Mouse (Mus musculus) kidney, adult 8-10 months (tissue): ENCODE data around the gene Gm11238.
"Not testable (repeated sequence)": the region's sequence is repeated elsewhere in the genome, so short reads cannot be mapped to it uniquely, and the experiment has no call there.

ENCODE experiments used
- DNase-seq, 2 experiments: peaks; one replicate each; pipeline ENCODE4 v3.0.0; 2022

The Gm11238 gene

DNA sequence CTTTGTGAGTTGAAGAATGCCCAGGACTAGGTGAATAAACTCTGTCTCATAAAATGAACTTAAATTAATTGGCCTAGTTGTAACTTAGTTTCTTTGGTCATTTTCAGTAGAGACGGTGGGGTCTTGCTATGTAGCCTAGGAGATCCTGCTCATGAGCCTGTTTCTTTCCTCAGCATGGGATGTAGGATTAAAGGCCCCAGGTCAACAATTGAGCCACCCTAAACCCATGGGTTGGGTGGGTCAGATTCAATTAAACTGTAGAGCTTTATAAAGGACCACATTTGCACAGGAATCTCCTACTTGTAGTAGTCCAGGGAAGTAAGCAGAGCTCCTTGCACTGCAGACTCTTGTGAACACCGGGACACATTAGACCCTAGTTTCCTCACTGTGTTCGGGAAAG lies at the start of gene Gm11238:
TSS of gene Gm11238 (plus strand) at position 301 of the 400 bp plus-strand sequence.
- DNase-seq: not testable (repeated sequence)

DNA sequence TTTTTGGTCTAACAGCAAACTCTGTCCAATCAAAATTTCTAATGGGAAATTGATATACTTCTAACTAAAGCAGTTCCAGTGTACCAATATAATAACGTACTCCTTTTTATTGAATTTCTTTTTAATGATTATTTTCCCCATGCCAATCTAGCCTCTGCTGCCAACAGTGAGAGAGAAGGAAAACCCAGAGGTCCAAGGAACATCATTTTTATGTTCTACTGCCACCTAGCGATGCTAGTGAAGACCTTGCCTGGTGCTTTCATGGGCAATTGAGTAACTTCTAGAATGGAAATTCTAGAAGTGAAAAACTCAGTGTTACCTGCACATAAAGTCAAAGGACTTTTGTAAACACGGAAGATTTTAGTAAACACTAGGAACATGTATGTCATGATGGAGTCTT lies 8.4 kb upstream of the Gm11238 start:
- DNase-seq: no peak

DNA sequence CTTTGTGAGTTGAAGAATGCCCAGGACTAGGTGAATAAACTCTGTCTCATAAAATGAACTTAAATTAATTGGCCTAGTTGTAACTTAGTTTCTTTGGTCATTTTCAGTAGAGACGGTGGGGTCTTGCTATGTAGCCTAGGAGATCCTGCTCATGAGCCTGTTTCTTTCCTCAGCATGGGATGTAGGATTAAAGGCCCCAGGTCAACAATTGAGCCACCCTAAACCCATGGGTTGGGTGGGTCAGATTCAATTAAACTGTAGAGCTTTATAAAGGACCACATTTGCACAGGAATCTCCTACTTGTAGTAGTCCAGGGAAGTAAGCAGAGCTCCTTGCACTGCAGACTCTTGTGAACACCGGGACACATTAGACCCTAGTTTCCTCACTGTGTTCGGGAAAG lies 15.0 kb downstream of the Gm11238 start, which contains the start of gene Gm11237:
TSS of gene Gm11237 (plus strand) at position 301 of the 400 bp plus-strand sequence.
- not testable (repeated sequence) for DNase-seq

DNA sequence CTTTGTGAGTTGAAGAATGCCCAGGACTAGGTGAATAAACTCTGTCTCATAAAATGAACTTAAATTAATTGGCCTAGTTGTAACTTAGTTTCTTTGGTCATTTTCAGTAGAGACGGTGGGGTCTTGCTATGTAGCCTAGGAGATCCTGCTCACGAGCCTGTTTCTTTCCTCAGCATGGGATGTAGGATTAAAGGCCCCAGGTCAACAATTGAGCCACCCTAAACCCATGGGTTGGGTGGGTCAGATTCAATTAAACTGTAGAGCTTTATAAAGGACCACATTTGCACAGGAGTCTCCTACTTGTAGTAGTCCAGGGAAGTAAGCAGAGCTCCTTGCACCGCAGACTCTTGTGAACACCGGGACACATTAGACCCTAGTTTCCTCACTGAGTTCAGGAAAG lies 30.1 kb downstream of the Gm11238 start, which contains the start of gene Gm11236:
TSS of gene Gm11236 (plus strand) at position 301 of the 400 bp plus-strand sequence.
- DNase-seq: not testable (repeated sequence)

DNA sequence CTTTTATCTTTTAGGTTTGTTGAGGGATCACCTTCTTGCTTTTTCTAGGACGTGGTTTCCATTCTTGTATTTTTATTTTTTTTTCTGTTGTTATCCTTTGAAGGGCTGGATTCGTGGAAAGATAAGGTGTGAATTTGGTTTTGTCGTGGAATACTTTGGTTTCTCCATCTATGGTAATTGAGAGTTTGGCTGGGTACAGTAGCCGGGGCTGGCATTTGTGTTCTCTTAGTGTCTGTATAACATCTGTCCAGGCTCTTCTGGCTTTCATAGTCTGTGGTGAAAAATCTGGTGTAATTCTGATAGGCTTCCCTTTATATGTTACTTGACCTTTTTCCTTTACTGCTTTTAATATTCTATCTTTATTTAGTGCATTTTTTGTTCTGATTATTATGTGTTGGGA lies 54.2 kb downstream of the Gm11238 start:
- DNase-seq: not testable (repeated sequence)

DNA sequence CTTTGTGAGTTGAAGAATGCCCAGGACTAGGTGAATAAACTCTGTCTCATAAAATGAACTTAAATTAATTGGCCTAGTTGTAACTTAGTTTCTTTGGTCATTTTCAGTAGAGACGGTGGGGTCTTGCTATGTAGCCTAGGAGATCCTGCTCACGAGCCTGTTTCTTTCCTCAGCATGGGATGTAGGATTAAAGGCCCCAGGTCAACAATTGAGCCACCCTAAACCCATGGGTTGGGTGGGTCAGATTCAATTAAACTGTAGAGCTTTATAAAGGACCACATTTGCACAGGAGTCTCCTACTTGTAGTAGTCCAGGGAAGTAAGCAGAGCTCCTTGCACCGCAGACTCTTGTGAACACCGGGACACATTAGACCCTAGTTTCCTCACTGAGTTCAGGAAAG lies 60.4 kb downstream of the Gm11238 start, which contains the start of gene Gm11239:
TSS of gene Gm11239 (plus strand) at position 301 of the 400 bp plus-strand sequence.
- not testable (repeated sequence) for DNase-seq

DNA sequence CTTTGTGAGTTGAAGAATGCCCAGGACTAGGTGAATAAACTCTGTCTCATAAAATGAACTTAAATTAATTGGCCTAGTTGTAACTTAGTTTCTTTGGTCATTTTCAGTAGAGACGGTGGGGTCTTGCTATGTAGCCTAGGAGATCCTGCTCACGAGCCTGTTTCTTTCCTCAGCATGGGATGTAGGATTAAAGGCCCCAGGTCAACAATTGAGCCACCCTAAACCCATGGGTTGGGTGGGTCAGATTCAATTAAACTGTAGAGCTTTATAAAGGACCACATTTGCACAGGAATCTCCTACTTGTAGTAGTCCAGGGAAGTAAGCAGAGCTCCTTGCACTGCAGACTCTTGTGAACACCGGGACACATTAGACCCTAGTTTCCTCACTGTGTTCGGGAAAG lies 75.5 kb downstream of the Gm11238 start, which contains the start of gene Gm428:
TSS of gene Gm428 (plus strand) at position 301 of the 400 bp plus-strand sequence.
- DNase-seq: not testable (repeated sequence)
